Mouse (Mus musculus) embryonic facial prominence, embryonic 15.5 days (tissue): ENCODE results near the gene H1f0. TPM values are rescaled to one million over a fixed set of nuclear protein-coding genes. Genes with fewer than 3 reads are reported as not detected.

Source experiments
- ATAC-seq: fragments of 200-750 bp; cut with Nextera tagmentation; 2 replicates; pipeline ENCODE4 v1.8.0; 2017; ENCODE audit warnings: low read depth, moderate TSS enrichment; ENCODE audit not compliant: insufficient number of reproducible peaks, low FRiP score, low TSS enrichment
- H3K27ac ChIP-seq: fragments of 300-500 bp; sonication (generic); replicated peaks from 2 replicates; pipeline ENCODE4 v1.5.1; 2015; ENCODE audit warnings: mild to moderate bottlenecking, inconsistent platforms
- H3K27me3 ChIP-seq: fragments of 300-500 bp; sonication (generic); 2 replicates; pipeline ENCODE4 v1.6.1; 2015; ENCODE audit warnings: inconsistent platforms
- H3K36me3 ChIP-seq: fragments of 300-500 bp; sonication (generic); 2 replicates; pipeline ENCODE4 v1.6.1; 2015; ENCODE audit warnings: mild to moderate bottlenecking, inconsistent platforms
- H3K4me1 ChIP-seq: fragments of 300-500 bp; sonication (generic); 2 replicates; pipeline ENCODE4 v1.6.1; 2015; ENCODE audit warnings: inconsistent platforms
- H3K4me2 ChIP-seq: fragments of 300-500 bp; sonication (generic); replicated peaks from 2 replicates; pipeline ENCODE4 v1.6.1; 2015; ENCODE audit warnings: mild to moderate bottlenecking, inconsistent platforms
- H3K4me3 ChIP-seq: fragments of 300-500 bp; sonication (generic); replicated peaks from 2 replicates; pipeline ENCODE4 v1.5.1; 2015; ENCODE audit warnings: mild to moderate bottlenecking, inconsistent platforms
- H3K9ac ChIP-seq: fragments of 300-500 bp; sonication (generic); 2 replicates; pipeline ENCODE4 v1.6.1; 2015; ENCODE audit warnings: inconsistent platforms
- H3K9me3 ChIP-seq: fragments of 300-500 bp; sonication (generic); replicated peaks from 2 replicates; pipeline ENCODE4 v1.6.1; 2016; ENCODE audit warnings: inconsistent platforms
- WGBS: fragments of 180-500 bp; shearing (Covaris S2); methylation state at CpG from one replicate; pipeline ENCODE4 v1.1.7; 2015; 5-methylcytosine and 5-hydroxymethylcytosine counted together
- microRNA-seq: library from miRNA; unstranded; fragments of <30 nt; microRNA quantifications from one replicate; pipeline ENCODE4, GENCODE M21; 2016; ENCODE audit warnings: borderline number of aligned reads
- polyA plus RNA-seq: library from polyadenylated mRNA; unstranded; fragments of >200 nt; fragmentation: Nextera tagmentation; extraction: Ambion mirVana; gene quantifications from 2 replicates; pipeline ENCODE4 v1.2.1, GENCODE M21; 2015

H1f0 gene
- polyA plus RNA-seq, 1 experiment from 2014 or later: 582 TPM

DNA sequence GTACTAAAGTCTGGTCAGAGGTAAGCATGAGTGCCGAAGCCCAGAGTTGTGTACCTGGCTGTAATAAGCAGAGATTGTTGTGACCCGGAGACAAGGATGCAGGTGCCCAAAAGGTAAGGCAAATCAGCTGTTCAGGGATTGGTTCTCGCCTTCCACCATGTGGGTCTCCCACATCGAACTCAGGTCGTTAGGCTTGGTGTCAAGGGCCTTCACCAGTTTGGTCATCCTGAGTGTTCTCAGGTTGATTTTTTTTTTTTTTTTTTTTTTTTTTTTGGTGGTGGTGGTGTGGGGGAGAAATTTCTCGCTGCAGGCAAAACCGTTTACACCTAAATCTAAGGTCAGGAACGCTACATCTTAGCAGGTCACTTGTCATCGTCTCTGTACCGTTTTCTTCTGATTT lies 46.2 kb downstream of the H1f0 start:
- Histone ChIP-seq H3K4me1 (peaks cover 20% of the 10 kb centered on the region), H3K36me3 (peaks cover 31% of the 10 kb centered on the region), H3K4me3 (peak overlapping the region; percentile 98), H3K9ac (peak overlapping the region; percentile 37; the same call in 1 of the 2 replicates), H3K9me3 (no peaks in the 10 kb centered on the region), H3K27me3 (no peaks in the 10 kb centered on the region), H3K4me2 (peak overlapping the region; percentile 83), H3K27ac (peak overlapping the region; percentile 81)
- 36% methylated on average over 10 of the region's 10 CpGs for WGBS
- no peak for ATAC-seq

DNA sequence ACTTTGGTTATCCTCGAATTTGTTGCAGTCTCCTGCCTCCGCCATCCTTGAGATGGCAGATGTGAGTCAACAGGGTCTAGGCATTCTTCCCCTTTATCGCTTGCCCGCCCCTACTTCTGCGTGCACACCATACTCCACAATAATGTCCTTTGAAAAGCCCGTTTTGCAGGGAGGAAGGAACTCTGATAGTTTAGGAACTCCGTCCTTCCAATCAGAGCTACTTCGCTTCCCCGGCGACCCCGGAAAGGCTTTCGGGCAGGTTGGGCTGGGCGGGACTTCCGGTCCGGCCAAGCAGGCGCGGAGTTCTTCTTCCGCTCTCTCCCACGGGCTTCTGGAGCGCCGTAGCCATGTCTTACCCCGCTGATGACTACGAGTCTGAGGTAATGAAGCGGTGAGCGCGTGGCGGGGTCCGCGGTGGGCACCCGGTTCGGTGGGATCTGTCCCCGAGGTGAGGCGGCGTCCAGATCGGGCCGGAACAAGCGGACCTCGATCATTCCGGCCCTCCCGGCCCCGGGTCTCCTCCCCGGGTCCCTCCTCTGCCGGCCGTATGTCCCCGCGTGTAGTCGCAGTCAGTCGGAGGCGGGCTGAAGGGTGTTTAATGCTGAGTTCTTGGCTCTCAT lies 46.8 kb downstream of the H1f0 start, which contains the start of gene Eif3l:
TSS of gene Eif3l (plus strand) at position 267 of the 620 bp plus-strand sequence.
- H3K27ac ChIP-seq: peak within 1 kb of the TSS; percentile 81
- WGBS: under 1% methylated on average over 45 of the region's 49 CpGs
- peak within 1 kb of the TSS; percentile 83 for H3K4me2 ChIP-seq
- H3K27me3 ChIP-seq: no peaks in the 10 kb centered on the region
- H3K4me3 ChIP-seq: peak within 1 kb of the TSS; percentile 98
- H3K9me3 ChIP-seq: no peaks in the 10 kb centered on the region
- peaks cover 20% of the 10 kb centered on the region for H3K4me1 ChIP-seq
- peak within 1 kb of the TSS; percentile 74 for H3K9ac ChIP-seq
- H3K36me3 ChIP-seq: peaks cover 37% of the 10 kb centered on the region
- peak; percentile 88 for ATAC-seq

GRCm38 (mm10) chr15:79075658-79076365 lies 47.6 kb downstream of the H1f0 start:
- Histone ChIP-seq H3K4me1 (peaks cover 20% of the 10 kb centered on the region), H3K36me3 (peaks cover 42% of the 10 kb centered on the region), H3K4me2 (peak overlapping the region; percentile 83), H3K27ac (no peak overlapping the region), H3K9me3 (no peaks in the 10 kb centered on the region), H3K4me3 (peak overlapping the region; percentile 98), H3K9ac (peak overlapping the region; percentile 74), H3K27me3 (no peaks in the 10 kb centered on the region)
- 32% methylated on average over 15 of the region's 15 CpGs for WGBS
- no peak for ATAC-seq

GRCm38 (mm10) chr15:79079567-79079966 lies 51.3 kb downstream of the H1f0 start:
- Histone ChIP-seq H3K36me3 (peaks cover 79% of the 10 kb centered on the region), H3K4me1 (peaks cover 15% of the 10 kb centered on the region), H3K4me2 (no peak overlapping the region), H3K4me3 (no peak overlapping the region), H3K27me3 (no peaks in the 10 kb centered on the region), H3K27ac (no peak overlapping the region), H3K9ac (no peak overlapping the region), H3K9me3 (no peaks in the 10 kb centered on the region)
- no peak for ATAC-seq
- WGBS: 95% methylated on average over 7 of the region's 7 CpGs

Small RNAs within 50 kb of the gene (microRNA-seq; reads per million reads assigned to microRNA genes)
- 2.1 reads per million, percentile 7 among the genes with 10 or more reads in this experiment for gene Mir6956

Other genes starting within 250 kb of the H1f0 start
- 4.3 TPM in 2 replicates for gene Card10, start 225.4 kb upstream of the H1f0 start, polyA plus RNA-seq
- 41.5 and 43.8 TPM in 2 replicates for gene Cdc42ep1, start 185.8 kb upstream of the H1f0 start, polyA plus RNA-seq
- 1.0 TPM in 2 replicates for gene Lgals2, start 172.9 kb upstream of the H1f0 start, polyA plus RNA-seq
- 56.0 and 62.0 TPM in 2 replicates for gene Gga1, start 151.3 kb upstream of the H1f0 start, polyA plus RNA-seq
- 0.71 and 0.85 TPM in 2 replicates for gene Gm49510, start 128.8 kb upstream of the H1f0 start, polyA plus RNA-seq
- gene Sh3bp1, start 128.7 kb upstream of the H1f0 start, polyA plus RNA-seq: 56.7 and 68.1 TPM in 2 replicates
- gene Pdxp, start 114.5 kb upstream of the H1f0 start, polyA plus RNA-seq: 17.3 and 19.9 TPM in 2 replicates
- gene Lgals1, start 101.7 kb upstream of the H1f0 start, polyA plus RNA-seq: 2,635 and 2,725 TPM in 2 replicates
- 52.7 and 53.7 TPM in 2 replicates for gene Nol12, start 93.5 kb upstream of the H1f0 start, polyA plus RNA-seq
- gene Triobp, start 80.7 kb upstream of the H1f0 start, polyA plus RNA-seq: 54.6 and 61.4 TPM in 2 replicates
- gene Galr3, start 13.4 kb downstream of the H1f0 start, polyA plus RNA-seq: 0.14 and 0.37 TPM in 2 replicates
- 58.7 and 71.7 TPM in 2 replicates for gene Ankrd54, start 34.4 kb downstream of the H1f0 start, polyA plus RNA-seq
- 197 and 205 TPM in 2 replicates for gene Eif3l, start 46.7 kb downstream of the H1f0 start, polyA plus RNA-seq
- 16.8 and 17.3 TPM in 2 replicates for gene Micall1, start 80.4 kb downstream of the H1f0 start, polyA plus RNA-seq
- gene Polr2f, start 112.6 kb downstream of the H1f0 start, polyA plus RNA-seq: 304 and 333 TPM in 2 replicates
- gene 1700088E04Rik, start 112.8 kb downstream of the H1f0 start, polyA plus RNA-seq: 17.2 and 25.2 TPM in 2 replicates
- 11.8 and 12.5 TPM in 2 replicates for gene Sox10, start 136.8 kb downstream of the H1f0 start, polyA plus RNA-seq
- 46.2 and 50.4 TPM in 2 replicates for gene Pick1, start 200.7 kb downstream of the H1f0 start, polyA plus RNA-seq
- 0.94 and 1.3 TPM in 2 replicates for gene Gm49486, start 200.9 kb downstream of the H1f0 start, polyA plus RNA-seq
- 0.35 and 0.58 TPM in 2 replicates for gene Slc16a8, start 226.3 kb downstream of the H1f0 start, polyA plus RNA-seq